Mouse (Mus musculus): ENCODE data around the gene Pifo.

DNA sequence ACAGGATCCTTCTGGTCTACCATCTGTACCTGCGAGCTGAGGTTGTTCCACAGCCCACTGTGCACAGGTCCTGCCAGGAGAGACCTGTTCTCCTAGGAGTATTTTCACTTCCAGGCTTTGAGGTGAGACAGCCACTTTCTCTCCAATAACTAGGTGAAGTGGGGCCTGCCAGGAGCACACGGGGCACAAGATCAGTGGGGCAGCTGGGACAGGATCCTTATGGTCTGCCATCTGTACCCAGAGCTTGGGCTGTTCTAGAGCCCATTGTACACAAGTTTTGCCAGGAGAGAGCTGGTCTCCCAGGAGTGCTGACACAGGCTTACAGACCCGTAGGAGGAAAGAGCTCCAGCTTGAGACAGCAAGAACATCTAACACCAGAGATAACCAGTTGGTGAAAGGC is 43.5 kb upstream of the Pifo start:
- TF ChIP-seq CTCF (IDR thresholded peaks at IDR 0.05; ENCODE audit: insufficient read depth, low read depth, low read length) (no peak), POLR2A (IDR thresholded peaks at IDR 0.05; ENCODE audit: insufficient read depth, low read depth, low read length) (no peak)
